Mouse (Mus musculus): ENCODE measurements around the gene Hoxa3.

Gene Hoxa3

DNA sequence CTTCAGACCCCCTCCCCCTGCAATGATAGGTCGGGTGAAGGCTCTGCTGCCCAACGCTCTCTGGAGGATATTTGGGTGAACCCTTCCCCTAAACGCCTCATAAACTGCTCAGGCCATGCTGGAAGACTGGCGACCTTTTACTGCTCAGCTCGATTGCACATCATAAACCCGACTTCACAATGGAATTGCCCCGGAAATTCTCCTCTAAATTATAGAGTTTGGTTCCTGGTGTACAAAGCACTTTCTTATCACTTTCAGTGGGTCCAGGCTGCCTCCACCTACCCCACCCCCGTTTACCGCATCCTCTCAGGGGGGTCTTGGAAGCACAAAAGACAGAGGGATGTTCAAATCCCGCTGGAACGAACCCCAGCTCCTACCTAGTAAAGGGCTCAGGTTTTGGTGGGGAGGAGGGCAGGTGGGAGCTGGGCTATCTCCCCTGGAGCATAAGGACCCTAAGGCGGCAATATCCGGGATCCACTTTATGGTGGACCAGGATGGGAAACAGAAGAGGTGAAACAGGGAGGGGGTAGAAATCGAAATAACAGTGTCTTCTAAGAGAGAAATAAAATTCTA lies 5.6 kb upstream of the Hoxa3 start:
- DNase-seq = no peak

DNA sequence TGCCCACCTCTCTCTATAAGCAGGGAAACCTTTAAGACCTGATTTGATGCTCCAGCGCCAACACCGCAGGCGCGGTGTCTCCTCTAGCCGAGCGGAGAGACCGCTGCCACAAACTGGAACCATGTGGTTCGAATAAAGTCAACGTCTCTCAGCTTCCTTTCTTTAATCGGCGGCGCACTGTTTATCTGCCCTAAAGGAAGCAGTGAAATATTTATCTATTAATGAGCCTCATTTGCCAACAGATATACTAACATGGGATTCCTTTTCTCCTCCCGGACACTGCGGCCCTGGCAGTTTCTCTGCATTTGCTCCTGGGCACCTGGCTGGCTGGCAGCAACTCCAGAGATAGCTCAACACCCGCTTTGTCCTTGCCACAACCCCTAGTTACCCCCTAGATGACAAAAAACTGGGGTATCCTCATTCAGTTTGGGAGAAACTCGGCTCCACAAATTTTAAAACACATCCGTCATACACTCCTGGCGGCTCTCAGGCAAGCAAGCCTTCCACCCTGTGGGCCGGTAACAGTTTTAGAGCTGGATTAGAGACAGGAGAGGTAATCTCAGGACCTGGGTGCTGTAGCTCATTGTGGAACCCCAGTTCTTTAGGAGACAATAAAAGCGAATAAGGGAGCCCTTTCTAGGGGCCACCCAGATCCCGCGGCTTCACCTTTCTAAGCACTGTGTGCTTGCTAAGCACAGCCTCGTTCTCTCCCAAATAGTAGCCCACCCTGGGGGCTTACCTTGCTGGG lies 4.9 kb upstream of the Hoxa3 start:
- peak; percentile 30 for DNase-seq

DNA sequence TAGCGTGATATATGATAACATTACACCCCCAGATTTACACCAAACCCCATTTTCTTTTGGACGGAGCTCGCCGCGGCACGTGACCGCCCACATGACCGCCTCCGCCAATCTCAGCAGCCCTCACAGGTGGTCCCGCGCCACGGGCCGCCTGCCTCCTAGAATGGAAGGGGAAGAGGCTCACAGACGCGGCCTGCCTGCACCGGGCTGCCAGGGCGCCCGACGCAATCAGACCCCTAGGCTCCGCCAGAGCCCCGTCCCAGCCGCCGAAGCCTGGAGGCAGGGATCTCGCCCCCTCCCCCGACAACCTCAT lies 4.3 kb upstream of the Hoxa3 start:
- DNase-seq = no peak

DNA sequence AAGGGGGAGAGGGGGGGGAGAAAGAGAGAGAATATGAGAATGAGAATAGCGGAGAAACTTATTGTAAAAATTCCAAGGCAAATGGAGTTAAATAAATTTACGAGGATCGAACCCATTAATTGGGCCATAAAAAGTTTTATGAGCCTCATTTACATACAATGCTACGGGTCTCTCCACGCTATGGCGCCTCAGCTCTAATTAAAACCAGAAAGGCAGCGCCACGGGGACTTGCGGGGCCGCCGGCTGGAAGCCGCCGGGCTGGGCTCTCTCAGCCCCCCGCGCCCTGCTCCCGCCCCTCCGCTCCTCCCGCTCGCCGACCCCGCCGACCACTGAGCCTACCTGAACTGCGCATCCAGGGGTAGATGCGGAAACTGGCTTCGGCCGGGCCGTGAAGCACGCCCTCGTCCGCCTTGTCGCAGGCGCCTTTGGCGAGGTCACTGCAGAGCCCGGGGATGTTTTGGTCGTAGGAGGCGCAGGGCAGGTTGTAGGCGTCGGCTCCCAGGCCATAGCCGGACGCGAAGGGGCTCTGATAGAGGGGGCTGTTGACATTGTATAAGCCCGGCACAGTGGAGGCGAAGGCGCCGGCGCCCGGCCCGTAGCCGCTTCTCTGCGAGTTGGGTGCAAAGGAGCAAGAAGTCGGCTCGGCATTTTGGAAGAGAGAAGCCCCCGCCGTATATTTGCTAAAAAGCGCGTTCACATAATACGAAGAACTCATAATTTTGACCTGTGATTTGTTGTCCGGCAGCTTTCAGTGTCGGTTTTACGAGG lies 3.7 kb upstream of the Hoxa3 start:
- no peak for DNase-seq

DNA sequence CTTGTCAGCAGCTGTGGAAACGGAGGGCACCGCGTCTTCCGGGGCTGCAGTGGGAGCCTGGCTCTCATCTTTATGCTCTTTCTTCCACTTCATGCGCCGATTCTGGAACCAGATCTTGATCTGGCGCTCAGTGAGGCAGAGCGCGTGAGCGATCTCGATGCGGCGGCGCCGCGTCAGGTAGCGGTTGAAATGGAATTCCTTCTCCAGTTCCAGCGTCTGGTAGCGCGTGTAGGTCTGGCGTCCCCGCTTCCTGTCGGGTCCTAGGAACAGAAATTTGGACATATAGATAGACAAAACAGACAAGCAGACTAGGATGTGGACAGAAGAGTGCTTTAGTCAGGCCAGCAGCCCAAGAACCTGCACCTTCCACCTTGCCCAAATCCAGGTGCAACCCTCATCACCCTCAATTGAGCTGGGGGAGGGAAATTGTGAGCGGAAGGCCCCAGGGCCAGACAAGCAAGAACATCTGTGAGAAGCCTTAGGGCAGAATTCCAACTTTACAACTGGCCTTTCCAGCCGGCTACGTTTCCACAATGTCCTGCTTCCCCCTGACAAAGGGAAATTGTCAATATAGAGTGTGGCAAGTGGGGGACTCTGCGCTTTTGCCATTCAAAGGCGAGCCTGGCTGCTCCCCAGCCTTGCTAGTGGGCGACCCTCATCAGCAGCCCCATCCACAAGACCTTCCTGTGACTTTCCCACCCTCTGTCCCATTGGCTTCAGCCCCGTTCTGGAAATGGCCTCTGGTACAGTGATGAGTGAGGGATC lies 2.8 kb upstream of the Hoxa3 start:
- no peak for DNase-seq

DNA sequence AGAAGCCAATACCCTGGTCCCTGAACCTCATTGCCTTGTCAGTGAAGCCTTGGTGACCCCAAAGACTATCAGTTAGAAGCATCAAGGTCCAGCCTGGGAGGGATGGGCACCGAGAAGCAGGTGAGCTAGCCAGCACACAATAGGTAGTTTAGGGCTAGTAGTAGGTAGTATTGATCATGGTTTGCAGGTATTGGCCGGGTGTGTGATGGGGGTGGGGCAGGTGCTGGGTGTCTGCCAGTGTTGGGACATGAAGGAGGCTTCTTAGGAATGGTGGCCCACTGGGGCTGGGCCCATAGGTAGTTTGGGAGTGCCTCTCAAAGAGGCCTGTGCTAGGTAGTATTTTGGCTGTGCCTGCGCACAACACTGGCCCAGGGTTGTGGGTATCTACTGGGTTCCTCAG lies 1.9 kb upstream of the Hoxa3 start:
- DNase-seq = no peak

DNA sequence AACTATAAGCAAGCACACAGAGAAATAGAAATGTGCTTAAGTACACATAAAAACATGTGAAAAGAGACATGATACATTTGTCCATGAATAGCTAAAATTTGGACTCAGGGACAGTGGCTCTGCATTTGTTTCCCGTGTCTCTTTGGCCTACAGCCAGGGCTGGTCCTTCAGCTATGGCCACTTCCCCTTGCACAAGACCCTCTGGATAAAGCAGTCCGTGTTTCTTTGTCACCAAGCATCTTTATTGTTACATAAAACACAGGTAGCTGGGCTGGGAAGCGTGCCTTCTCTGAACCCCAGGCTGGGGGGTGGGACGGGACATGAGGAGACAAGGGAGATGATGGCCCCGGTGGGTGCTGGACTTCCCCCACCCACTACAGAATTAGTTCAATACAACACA lies 1.1 kb upstream of the Hoxa3 start:
- no peak for DNase-seq

DNA sequence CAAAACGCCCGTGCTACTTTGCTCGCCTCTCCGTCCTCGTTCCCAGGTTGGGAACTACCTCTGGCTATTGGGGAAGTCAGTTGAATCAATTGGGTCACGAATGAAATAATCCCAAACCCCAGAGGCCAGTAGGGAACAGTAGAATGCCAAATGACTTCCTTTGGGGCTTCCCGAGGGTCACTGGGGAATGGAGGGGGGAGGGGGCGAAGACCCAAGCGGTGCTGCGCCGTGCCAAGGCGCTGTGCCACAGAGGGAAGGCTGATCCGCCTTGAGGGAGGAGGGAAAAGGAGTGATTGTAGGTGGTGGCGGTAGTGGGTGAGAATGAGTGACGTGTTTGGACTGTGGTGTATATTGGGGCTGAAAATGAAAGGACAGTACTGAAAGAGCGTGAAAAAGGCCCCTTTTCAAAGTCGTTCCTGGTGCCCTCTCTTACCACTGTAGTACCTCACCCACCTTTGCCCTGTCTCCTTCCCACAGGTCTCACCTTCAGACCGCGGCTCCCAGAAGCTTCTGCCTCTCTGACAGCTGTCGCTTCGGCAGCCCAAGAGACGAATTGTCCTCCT lies 499 bp downstream of the Hoxa3 start:
- no peak for DNase-seq

DNA sequence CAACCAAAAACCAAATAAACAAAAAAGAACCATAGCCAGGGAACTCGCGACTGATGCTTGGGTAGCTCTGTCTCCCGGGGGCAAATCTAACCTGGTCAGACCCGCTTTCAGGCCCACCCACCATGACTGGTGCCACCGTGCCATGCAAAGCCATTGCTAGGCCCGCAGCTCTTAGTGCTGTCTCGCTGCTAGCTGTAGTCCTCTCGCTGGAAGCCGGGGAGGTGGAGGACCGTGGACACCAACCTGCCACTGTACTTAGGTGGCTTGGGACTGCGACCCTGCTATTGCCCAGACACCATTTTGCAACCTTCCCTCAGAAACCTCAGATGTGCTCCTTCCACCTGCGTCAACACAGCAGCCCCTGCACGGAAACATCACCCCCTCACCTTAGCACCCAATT lies 1.2 kb downstream of the Hoxa3 start:
- DNase-seq = no peak

DNA sequence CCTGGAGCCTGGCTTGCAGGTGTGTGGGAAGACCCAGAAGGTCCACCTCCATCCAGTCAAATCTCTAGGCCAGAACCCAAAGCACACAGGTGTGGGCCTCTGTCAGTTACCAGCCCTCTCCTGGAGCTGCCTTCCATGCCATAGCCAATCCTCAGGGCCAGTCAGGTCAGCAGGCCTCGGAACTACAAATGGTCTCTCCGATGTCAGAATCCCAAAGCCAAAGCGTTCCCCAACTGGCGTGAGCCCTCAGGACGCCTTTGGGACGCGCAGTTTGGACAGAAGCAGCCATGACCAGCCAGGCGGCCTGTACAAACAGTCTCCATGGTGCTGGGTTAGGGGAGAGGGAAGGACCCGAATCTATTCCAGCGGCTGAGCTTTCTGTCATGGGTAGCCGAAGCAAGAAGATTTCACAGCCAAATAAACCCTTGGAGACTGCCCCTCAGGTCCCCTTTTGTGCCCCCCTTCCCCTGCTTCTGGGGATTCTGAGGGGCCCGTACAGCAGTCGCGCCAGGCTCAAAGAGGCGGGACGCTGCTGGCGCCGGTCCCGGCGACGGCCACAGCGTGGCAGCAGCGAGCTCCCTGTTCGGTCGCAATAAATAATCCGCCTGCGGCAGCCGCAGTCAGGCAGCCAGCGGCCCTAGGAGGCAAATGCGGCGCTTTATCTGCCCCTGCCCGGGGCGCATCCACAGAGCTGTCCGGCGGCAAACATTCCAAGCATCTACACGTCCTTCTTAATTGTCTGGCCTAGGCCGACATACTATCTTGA lies 1.8 kb downstream of the Hoxa3 start:
- DNase-seq = peak; percentile 84

DNA sequence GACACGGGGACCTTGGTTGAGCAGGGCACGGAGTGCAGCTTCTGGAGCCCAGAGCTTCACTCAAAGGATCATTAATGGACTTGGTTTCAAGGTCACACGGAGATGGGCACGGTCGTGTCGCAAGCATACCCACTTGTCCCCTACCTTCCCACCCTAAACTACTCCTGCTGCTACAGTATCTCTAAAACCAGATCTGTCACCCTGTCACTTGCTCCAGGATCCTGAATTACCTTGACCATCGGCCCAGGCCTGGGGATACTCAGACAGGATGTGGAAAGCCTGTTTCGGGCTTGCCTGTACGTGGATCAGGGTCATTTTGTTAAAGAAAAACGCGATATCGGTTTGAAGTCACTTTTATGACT lies 3.5 kb downstream of the Hoxa3 start:
- DNase-seq = no peak

DNA sequence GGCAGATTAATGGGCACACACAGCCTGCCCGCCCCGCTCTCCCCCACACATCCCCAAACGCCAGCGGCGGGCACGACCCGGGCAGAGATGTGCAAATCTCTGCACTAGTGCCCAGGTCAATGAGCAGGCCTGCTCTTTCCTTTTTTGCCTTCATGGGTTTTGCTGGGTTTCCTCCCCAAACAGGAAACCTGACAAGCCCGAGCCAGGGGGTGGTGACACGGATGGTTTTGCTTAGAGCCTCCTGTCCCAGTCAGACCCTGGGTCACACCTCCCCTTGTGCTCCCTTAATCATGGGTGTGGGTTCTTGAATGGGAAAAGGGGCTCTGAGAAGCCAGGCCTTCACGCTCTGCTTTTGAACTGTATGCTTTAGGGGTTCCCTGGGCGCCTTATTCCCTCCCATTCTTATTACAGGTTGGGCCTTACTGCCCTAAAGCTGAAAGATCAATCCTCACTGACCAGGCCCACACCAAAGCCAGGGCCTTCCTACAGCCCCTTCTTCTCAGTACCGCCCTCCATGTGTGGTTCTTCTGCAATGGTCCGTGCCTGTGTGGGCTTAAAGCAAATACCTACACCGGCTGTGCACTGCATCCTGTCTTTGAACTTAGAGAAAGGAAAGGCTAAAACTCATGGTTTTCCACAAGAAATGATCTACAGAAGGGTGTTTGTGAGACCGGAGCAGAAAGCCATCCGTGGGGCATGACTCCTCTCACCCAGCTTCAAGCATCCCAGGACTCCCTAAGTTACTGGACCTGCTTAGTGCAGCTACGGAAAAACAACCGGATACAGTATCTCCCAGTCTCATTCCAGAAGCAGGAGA lies 4.1 kb downstream of the Hoxa3 start:
- no peak for DNase-seq

DNA sequence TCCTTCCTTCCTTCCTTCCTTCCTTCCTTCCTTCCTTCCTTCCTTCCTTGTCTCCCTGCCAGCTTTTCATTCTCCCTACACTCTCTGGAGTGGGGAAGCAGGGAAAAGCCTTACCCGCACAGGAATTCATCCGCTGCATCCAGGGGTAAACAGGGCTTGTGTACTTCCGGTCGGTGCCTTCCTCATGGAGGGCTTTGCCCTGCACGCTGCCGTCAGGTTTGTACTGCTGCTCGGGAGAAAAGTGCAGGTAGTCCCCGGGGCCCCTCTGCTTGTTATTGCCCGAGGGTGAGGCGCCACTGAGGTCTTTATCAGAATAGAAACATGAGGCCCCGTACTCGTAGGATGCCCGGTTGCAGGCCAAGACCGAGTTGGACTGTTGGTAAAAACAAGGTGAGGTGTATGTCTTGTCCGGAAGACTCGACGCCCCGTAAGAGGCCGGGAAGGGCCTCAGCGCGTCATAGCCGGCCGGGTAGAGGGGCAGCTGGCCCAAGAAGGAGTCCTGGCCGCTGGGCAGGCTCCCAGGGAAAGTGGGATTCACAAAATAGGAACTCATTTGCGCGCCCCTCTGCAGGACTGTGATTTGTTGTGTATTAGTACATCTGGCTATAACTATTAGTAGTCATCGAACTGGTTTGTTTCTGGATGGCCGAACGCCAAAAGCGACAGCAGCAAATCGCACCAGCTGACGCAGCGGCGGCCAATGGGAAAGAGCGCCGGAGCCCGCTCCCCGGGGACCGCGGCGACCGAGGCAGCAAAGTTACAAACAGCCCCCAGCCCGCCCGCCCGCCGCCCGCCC lies 4.9 kb downstream of the Hoxa3 start, which contains the start of gene Hoxa6:
TSS of gene Hoxa6 (minus strand) at position 651 of the 796 bp plus-strand sequence.
- no peak for DNase-seq

DNA sequence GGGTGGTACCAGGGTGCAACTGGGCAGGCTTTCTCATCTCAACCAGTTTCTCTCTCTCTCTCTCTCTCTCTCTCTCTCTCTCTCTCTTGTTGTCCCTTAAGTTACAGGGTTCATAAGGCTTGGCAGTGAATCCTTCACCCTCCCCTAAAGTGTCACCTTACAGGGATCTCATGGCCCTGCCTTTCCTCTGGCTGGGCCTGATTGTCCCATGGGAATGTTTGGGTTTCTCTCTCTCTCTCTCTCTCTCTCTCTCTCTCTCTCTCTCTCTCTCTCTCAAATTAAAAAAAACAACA lies 5.5 kb downstream of the Hoxa3 start:
- no peak for DNase-seq

DNA sequence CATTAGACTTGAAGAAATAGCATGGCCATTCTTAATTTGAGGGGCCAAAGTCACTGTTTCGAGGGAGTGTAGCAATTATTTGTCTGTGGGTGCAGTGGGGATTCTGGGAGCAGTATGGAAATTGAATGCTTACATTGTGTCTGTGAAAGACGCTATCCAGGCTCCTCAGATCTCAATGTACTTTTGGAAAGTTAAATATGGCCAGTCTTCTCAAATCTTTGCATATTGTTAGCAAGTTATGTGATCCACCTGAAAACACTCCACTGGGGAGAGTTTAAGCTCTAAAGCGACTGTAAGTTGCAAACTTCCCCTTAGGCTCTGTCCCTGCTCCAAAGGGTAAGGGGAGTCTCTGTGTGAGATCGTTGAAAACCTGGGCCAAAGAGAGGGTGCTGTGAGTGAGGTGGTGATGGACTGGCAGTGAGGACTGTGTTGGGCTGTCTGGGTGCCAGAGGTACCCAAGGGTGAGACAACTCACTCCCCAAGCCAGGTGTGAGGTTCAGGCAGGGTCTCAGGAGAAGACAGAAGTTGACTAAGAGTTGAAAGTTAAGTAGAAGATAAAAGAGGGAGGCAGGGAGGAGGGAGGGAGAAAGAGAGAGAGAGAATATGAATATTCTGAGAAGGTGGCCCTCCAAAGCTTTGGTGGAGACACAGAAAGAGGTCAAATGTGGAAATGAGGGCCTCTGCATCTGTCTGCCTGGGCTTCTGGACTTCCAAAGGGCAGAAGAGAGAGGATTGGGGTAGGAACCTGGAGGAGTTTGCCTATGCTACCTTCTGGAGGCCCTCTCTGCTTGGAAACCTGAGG lies 6.1 kb downstream of the Hoxa3 start:
- no peak for DNase-seq

DNA sequence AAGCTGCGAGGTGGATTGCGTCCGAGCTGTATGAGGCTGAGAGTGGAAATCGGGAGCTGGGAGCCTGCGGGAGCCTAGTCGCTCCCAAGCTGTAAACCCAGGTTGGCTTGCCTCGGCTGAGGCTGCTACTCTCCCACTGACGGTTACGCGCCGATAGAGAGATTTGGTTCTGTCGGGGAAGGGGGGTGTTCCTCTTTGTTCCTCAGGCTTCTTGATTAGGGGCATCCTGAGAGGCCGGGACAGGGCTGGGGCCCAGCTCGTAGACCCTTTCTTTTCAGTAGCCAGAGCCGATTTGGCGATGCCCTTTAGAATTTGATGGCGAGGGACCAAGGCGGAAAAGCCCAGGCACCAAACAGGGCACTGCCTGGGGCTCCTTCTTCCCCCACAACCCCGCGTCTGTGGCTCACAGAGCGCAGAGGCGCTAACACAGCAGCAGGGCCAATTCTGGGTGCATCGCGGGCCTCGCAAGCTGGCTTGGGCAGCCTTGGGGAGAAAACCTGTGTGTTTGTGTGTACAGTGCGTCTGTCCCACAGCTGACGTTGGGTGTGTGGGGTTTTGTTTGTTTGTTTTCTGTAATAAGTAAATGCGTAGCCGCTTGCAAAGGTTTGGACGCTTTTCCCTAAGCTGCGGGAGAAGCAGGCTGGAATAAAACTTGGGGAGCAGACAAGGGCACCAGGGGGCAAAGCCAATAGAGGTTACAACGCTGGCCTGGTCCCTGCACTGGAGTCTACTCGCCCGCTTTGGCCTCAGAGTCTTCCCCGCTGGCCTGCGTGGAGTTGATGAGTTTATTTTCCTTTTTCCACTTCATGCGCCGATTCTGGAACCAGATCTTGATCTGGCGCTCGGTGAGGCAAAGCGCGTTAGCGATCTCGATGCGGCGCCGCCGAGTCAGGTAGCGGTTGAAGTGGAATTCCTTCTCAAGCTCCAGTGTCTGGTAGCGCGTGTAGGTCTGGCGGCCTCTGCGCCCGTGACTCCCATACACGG lies 7.2 kb downstream of the Hoxa3 start:
- no peak for DNase-seq

DNA sequence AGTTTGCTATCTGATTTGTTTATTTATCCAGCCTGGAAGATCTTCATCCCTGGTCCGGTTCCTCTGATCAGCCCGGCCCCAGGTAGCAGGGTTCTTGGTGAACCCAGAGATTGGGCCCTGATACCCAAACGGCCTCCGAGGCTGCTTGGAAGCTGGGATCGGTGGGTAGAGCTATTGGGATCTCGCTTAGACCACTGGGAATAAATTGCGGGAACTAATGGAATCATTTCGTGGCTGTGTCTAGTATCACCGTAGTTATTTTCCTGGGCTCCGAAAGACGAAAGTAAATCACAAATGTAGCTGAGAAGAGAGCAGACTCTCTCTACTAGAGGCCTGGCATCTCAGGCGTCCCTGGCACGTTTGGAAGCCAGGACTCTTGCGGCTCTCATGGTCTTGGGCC lies 7.9 kb downstream of the Hoxa3 start:
- no peak for DNase-seq

DNA sequence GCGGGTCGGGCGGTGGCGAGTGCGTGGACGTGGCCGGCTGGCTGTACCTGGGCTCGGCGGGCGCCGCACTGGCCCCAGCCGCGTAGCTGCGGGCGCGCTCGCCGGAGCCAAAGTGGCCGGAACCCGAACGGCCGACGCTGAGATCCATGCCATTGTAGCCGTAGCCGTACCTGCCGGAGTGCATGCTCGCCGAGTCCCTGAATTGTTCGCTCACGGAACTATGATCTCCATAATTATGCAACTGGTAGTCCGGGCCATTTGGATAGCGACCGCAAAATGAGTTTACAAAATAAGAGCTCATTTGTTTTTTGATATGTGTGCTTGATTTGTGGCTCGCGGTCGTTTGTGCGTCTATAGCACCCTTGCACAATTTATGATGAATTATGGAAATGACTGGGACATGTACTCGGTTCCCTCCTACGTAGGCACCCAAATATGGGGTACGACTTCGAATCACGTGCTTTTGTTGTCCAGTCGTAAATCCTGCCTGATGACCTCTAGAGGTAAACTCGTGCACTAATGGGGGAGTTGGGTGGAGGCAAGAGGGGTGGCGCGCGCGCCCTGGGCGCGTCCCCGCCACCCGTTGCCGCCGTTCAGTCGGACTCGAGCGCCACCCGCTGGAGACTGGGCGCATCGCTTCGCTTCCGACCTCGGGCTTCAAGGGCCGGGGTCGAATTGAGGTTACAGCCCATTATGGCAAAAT lies 8.9 kb downstream of the Hoxa3 start, which contains the start of gene Hoxa5:
TSS of gene Hoxa5 (minus strand) at position 538 of the 703 bp plus-strand sequence.
- DNase-seq = no peak
